Mouse (Mus musculus) splenic B cell, adult 2 months (primary cell): ENCODE results near the gene Srgn.
A peak's percentile ranks its signal among the peaks of the same experiment; 100 is the strongest.
"Not testable (repeated sequence)": the region's sequence is repeated elsewhere in the genome, so short reads cannot be mapped to it uniquely, and the experiment has no call there.

Source experiments
- DNase-seq: peaks from one replicate; pipeline ENCODE4 v3.0.0-alpha.2; 2011; ENCODE audit warnings: low read depth, low spot score
- H3K27me3 ChIP-seq: 2 replicates; pipeline ENCODE4 v1.6.1; 2012; ENCODE audit warnings: mild to moderate bottlenecking, low read length, moderate library complexity, mixed read lengths; ENCODE audit not compliant: control insufficient read depth, poor library complexity, insufficient read depth, severe bottlenecking
- H3K36me3 ChIP-seq: 2 replicates; pipeline ENCODE4 v1.6.1; 2012; ENCODE audit warnings: mild to moderate bottlenecking, low read length, moderate library complexity, mixed read lengths; ENCODE audit not compliant: control insufficient read depth, poor library complexity, insufficient read depth, severe bottlenecking

Gene Srgn

DNA sequence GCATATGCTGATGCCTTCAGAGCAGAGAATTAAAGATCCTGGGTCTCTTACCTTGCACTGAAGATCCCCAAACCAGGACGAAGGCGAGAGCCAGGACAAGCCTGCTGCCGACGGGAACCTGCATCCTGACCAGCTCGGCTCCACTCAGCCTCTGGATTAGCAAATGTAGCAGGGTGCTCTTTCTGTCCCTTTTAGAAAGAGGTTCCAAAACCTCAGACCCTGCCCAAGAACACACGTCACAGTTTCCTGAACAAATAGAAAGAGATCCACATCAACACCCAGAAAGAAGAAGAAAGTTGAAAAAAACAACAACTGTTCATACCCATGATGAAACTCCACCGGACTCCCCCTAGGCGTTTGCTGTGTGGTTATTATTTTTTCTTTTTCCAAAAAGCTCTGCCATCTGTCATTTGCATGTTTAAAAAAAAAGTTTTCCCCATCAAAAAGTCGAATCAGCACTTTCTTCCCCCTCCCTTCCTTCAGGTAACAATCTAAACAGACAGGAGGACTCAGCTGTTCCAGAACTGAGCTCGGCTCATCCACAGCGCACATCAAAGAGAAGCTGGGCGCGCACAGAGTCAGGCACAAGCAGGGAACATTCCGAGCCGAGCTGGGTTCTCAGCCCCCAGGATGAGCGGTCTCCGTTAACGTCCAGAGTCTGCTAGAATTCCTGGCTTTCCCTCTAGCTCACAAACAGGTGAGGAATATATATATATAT, 19.5 kb downstream of the Srgn start:
- Histone ChIP-seq H3K27me3 (no peaks in the 10 kb centered on the region), H3K36me3 (peaks cover 6% of the 10 kb centered on the region)
- peak; percentile 90 for DNase-seq

DNA sequence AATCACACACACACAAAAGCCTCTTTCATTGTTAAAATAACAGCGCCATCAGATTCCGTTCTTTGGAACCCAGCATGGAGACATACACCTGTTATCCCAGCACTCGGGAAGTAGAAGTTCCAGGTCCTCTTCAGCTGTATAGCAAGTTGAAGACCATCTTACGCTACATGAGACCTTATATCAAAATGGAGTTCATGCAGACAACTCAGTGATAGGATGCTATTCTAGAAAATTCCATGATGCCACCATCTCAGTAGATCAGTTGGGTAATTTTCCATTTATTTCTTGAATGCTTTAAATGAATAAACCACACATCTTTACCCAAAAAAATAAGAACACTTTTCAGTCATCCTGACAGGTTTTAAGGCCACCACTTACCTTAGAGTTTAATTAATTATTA, 20.2 kb downstream of the Srgn start:
- peak; percentile 60 for DNase-seq
- Histone ChIP-seq H3K36me3 (peaks cover 6% of the 10 kb centered on the region), H3K27me3 (no peaks in the 10 kb centered on the region)

DNA sequence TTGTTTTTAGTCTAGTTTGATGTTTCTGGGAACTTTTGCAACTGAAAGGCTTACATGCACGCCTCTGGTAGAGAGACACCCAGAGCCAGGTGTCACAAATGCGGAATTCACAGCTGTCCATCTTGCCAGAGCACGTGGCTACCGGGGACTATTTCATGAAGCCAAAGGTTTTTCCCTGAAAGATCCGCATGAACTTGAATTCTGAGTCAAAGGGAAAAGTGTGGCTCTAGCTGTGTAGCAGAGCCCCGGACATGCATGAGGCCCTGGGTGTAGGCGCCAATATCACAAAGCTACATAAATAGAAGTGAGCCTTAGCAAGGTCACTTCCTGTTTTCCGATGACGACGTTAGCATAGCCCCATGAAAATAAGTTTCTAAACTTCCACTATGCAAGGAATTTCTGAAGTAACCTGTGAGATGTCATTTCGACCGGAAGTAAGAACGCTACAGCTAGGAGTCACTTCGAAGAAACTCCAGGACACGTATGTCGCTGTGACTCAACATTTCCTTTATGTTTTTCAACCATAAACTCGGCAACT, 21.2 kb downstream of the Srgn start:
- H3K36me3 ChIP-seq, result peaks cover 9% of the 10 kb centered on the region
- peak; percentile 90 for DNase-seq
- no peaks in the 10 kb centered on the region for H3K27me3 ChIP-seq

DNA sequence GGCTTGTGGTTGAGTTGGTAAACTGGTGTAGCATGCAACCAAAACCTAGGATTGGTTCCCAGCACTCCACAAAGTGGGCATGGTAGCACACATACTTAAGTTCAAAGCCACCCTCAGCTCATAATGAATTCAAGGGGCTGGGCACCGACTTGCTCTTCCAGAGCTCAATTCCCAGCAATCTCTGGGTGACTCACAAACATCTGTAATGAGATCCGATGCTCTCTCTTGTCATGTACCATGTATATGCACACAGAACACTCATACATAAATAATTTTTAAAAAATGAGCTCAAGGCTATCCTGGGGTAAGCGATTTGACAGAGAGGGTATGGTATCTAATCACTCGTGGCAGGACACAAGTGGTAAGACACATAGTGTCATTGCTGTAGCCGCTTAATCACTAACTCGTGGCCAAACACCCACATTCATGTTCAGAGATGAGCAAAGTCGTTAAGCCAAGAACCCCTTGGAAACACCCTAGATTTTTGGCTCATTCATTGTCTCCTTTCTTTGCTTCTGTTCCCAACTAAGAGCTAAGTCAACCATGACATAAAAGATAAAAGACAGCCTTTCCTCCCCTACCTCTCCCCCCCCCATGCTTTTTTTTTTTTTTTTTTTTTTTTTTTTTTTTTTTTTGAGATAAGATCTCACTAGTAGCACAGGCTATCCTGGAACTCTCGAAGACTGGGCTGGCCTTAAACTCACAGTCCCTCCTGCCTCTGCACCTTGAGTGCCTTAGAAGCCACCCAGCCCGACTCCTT, 21.8 kb downstream of the Srgn start:
- H3K27me3 ChIP-seq, result no peaks in the 10 kb centered on the region
- peaks cover 9% of the 10 kb centered on the region for H3K36me3 ChIP-seq
- peak; percentile 60 for DNase-seq

DNA sequence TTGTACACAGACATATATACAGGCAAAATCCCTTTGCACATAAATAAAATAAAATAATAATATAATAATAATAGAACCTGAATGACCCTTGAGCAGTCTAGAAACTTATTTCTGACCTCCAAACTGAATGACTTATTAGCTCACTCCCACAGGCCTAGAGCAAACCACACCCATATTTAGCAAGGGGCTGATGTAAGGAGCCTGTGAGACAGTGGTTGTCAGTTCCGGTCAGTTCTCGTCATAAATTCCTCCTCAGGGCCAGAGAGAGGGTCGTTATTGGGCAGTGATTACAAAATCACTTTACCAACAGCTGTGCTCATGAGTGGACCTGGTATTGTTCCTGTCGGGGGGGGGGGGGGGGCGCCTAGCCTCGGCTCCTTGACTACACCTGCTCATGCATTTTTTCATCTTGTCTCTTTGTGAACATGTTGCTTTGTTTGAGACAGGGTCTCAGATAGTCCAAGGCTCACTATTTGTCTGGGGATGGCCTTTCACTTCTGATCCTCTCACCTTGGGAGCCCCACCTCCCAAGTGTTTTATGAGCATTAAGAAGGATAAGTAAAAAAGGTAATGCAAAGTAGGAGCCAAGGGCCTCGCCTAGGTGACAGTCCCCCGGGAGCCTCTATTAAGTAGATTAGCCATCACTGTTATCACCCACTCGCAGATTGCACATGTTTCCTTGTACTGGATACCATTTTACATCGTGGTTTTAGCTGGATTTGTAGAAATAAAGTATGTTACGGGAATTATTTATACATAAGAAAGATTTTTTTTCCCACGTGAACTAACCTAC, 23.2 kb downstream of the Srgn start:
- no peaks in the 10 kb centered on the region for H3K27me3 ChIP-seq
- peak; percentile 50 for DNase-seq
- H3K36me3 ChIP-seq, result peaks cover 18% of the 10 kb centered on the region

DNA sequence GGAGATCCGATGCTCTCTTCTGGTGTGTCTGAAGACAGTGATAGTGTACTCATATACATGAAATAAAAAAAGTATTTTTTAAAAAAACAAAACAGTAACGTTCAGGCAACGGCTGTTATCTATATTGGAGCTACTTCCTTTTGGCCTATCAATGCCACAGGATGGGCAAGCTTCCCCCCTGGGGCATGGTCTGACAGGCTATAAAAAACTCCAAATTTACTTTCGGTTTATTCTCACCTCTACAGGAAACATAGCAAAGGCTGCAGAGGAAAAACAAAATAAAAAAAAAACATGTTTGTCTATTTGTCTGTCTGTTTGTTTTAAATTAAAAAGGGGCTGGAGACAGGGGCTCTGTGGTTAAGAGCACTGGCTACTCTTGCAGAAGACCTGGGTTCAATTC, 23.9 kb downstream of the Srgn start:
- peaks cover 23% of the 10 kb centered on the region for H3K36me3 ChIP-seq
- H3K27me3 ChIP-seq, result no peaks in the 10 kb centered on the region
- peak; percentile 51 for DNase-seq

DNA sequence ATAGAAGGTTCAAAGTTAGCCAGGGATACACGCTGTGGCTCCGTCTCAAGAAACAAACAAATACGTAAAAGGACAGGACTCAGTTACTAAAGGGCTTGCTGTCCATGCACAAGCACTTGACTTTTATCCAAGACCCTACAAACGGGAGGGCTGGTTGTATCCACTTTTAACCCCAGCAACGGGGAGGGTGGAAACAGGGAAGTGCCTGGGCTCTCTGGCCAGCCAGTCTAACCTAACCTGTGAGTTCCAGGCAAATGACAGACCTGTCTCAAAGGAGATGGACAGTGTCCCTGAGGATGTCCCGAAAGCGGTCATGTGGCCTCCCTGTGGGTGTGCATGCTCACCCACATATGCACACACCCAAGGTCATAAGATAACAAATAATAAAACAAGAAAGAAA, 25.3 kb downstream of the Srgn start:
- Histone ChIP-seq H3K36me3 (peaks cover 32% of the 10 kb centered on the region), H3K27me3 (no peaks in the 10 kb centered on the region)
- DNase-seq, result peak; percentile 38

DNA sequence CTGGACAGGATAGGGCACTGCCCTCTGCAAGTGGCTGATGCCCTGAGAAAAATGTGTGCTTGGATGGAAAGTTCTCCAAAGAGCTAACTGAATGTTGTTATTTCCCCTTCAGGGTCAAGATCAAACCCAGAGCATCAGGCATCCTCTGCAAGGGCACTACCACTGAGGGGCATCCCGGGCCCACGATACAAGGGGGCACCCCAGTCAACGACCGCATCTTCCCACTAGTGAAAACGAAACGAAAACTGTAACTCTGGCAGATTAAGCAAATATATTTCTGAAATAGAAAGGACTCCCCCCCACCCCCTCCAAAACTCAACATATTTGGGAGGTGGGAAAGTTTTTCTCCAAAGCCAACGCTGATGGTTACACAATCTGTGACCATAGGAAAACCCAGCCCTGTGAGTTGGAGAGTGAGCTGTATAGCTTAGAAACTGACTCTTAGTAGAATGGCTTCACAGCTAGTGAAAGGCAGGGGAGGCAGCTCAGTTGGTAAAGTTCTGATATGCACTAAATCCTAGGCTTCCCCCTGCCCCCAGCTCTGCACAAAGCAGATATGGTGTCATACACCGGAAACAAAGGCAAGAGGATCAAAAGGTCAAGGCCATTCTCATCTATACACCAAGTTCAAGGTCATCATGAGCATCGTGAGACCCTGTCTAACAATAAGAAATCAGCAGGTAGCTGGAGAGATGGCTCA, 26.2 kb downstream of the Srgn start:
- peak; percentile 67 for DNase-seq
- H3K36me3 ChIP-seq, result peaks cover 34% of the 10 kb centered on the region
- no peaks in the 10 kb centered on the region for H3K27me3 ChIP-seq

DNA sequence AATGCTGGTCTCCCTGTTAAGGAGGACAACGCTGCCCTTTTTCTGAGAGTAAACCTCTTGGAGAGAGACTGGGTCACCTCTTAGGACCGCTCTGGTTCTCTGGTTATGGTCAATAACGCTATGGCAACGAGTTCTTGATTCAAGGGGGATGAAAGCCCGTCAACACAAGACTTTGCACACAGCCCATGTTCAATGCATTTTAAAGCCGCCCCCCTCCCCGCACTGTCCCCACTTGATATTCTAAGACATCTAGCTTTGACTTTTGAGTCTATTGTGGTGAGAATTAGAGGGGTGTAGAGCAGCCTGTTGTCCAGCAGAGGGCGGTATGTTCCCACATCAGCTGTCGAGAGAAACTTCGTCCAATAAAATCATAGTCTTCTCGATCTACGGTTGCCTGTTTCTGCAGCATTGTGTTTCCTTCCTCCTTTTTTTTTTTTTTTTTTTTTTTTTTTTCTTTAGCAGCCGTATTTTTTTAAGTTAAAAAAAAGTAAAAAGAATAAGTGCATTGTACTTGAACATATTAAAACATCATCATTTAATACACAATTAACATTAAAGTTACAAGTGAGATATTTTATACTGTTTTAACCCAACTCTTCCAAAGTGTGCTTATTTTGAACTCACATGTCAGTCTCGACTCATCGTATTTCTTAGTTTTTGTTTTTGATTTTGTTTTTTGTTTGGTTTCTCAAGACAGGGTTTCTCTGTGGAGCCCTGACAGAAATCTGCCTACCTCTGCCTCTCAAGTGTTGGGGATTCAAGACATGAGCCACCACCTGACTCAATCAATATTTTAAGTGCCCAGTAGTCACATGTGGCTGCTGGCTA, 26.9 kb downstream of the Srgn start:
- peak; percentile 93 for DNase-seq
- Histone ChIP-seq H3K27me3 (no peaks in the 10 kb centered on the region), H3K36me3 (peaks cover 39% of the 10 kb centered on the region)

DNA sequence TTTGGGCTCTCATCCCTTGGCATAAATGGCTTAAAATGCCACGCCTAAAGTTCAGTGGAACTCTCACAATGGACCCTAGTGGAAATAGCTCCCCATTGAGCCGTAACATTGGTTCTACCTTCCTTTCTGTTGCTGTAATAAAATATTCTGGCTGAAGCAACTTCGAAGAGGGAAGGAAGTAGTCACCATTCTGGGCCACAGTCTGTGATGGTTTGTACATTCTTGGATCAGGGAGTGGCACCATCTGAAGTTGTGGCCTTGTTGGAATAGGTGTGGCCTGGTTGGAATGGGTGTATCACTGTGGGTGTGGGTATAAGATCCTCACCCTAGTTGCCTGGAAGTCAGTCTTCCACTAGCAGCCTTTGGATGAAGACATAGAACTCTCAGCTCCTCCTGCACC, 35.6 kb downstream of the Srgn start:
- DNase-seq, result peak; percentile 33
- not testable (repeated sequence) for H3K27me3 ChIP-seq
- H3K36me3 ChIP-seq, result peaks cover 23% of the 10 kb centered on the region

DNA sequence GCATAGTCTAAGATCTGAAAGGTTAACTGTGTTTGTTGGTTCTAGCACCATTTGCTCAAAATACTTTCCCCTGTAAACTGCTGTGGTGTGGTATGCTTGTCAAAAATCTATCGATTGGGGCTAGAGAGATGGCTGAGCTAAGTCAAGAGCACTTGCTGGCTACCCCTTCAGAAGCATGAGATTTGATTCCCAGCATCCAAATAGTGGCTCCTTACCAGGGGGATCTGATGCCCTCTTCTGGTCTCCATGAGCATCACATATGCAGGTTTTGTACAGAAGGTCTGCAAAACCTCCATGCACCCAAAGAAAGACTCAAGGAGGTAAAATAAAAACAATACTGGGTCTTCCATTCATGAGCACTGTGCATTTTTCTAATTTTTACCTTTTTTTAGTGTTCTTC, 39.0 kb downstream of the Srgn start:
- Histone ChIP-seq H3K27me3 (no peaks in the 10 kb centered on the region), H3K36me3 (peaks cover 6% of the 10 kb centered on the region; the same call in 1 of the 2 replicates)
- DNase-seq, result peak; percentile 73

DNA sequence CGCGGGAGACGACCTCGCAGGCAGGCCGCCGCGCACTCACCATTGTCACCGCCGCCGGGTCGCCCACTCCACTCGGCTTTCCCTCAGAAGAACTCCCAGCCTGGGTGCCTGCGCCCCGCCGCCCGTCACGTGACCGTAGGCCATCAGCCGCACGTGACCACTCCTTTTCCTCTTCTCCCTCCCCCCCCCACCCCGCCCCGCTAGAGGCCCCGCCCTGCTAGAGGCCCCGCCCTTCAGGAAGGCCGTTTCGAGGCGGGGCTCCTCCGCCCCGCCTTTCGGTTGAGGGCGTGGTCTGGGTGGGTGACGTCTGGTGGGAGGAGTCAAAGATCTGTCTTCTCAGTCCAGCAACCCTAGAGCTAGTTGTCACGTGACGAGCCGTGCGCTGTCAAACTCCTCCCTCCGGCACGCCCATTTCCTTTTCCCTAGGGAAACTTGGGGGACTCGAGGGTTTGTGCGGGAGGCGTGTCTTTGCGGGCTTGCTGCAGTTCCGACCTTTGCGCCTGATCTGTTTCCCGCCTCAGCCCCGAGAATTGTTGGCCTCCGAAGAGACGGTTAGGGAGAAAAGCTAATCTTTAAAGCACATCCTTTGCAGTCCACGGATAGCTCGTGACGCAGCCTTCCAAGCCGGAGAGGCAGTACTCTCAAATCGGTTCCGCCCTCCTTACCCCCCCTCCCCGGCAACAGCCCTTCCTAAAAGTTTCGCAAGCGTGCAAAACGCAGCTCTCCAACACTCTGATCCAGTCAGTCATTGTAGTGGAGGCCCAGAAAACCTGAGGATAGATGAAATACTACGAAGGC, 40.4 kb downstream of the Srgn start, which contains the start of gene Vps26a:
TSS of gene Vps26a (minus strand) at position 188 of the 798 bp plus-strand sequence.
- Histone ChIP-seq H3K27me3 (no peaks in the 10 kb centered on the region), H3K36me3 (0 out of 2 replicates have a peak, but pooled peaks cover 4% of the 10 kb centered on the region)
- peak; percentile 99 for DNase-seq
